Mouse (Mus musculus) E14TG2a.4 (cell line): ENCODE measurements at regions not wholly inside any gene's neighbourhood (a gene's known extent, or its start where the extent isn't known, plus 50 kb on each side); places are given as distances from the start of the nearest gene placed in this dataset.

Source experiments
- CTCF ChIP-seq: conservative IDR thresholded peaks from 2 replicates; pipeline ENCODE4 v1.5.1; 2014; ENCODE audit warnings: low read length
- NANOG ChIP-seq: IDR thresholded peaks from 2 replicates; pipeline ENCODE4 v1.6.1; 2014; ENCODE audit warnings: borderline replicate concordance, low read length, mixed read lengths
- POU5F1 ChIP-seq: IDR thresholded peaks from 2 replicates; pipeline ENCODE4 v1.6.1; 2014; ENCODE audit warnings: low read length, borderline replicate concordance

DNA sequence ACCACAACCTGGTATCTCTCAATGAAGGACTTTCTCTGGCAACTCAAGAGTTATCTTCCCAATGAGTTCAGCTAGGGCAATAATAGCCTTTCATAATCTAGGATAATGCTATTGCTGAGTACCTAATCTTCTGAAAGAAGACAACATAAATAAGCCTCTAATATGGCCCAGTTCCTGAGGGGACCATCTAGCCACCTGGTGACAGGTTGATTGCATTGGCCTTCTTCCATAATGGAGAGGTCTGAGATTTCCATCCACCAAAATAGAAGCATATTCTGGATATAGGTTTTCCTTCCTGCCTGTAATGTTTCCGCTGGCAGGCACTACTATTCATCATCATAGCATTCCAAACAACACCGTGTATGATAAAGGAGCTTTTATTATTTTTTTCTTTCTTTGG is 1694.2 kb upstream of the Gm6569 start:
- TF ChIP-seq CTCF (no peak), POU5F1 (no peak), NANOG (no peak)
